Mouse (Mus musculus) heart, postnatal 10 days (tissue): ENCODE measurements around the gene Mtor. TPM values are rescaled to one million over a fixed set of nuclear protein-coding genes. Genes with fewer than 3 reads are reported as not detected.

Experiments
- DNase-seq, 2 experiments: peaks; one replicate each; pipeline ENCODE4 v3.0.0; 2021
- intact Hi-C: fragments of 180-260 bp; cut with DNase I; formaldehyde crosslinking; loops from one replicate; pipeline ENCODE4 v1.15.1; 2025
- total RNA-seq, 2 experiments: library from RNA; stranded (reverse); gene quantifications; 2 replicates each; pipeline ENCODE4 v1.2.3; 2021

The Mtor gene
- total RNA-seq = 10 to 100 TPM; 57.5 to 59.4 TPM

DNA sequence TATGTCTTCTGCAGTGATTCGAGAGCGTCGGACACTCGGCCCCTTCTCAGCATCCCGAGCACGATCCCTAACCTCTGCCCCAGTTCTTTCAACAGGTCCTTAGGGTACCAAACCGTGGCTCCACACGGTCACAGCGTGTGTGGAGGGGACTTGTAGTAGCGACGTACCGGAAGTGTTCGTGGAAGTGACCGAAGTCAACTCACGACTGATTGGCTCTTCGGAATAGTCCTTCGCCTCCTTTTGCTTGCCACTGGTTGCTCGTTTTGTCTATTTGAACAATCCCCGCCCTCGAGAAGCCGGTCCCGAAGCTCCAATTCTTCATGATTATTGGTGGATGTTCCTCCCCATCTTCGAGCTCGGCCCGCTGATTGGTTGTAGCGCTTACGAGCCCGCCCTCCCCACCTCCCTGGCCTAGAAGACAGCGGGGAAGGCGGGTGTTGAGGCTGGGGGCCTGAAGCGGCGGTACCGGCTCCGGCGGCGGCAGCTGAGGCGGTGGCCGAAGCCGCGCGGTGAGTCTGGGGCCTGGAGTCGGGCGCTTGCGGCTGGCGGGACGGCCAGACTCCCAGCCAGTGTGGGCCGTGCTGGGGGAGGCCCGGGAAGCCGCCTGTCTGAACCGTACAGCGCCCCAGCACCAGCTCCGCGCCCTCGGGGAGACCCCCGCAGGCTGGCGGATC, at the start of gene Mtor:
Gene Mtor (plus strand): TSS at position 433 of the 674 bp plus-strand sequence.
- intact Hi-C loops = no loop called here
- peak; percentile 97 to 98 for DNase-seq

DNA sequence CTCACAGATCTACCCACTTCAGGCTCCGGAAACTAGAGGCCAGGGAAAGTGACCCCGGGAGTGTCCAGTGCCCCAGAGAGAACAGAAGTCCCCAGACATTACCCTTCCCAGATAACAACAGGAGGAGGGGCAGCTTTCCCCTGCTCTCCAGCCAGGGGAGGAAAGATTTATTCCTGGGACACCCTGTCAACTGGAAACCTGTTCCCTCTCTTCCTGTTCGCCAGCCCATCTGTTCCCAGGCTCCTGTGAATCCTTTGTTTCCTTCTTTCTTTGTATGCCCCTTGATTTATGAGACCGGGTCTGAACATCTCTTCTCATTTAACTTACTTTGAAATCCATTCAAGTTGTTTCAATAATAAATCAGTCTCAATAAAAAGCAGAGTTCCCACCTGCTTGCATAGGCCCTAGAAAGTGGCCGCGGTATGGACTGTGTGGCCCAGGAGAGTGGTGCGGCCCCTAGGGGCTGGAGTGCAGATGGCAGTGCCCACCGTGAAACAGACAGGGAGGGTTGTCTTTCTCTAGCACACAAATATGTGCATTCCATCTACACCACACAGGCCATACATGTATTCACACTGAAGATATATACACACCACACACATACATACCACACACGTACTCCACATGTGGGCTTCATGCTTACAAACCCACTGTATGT, 48.8 kb upstream of the Mtor start:
- intact Hi-C loops = no loop called here
- DNase-seq = no peak

DNA sequence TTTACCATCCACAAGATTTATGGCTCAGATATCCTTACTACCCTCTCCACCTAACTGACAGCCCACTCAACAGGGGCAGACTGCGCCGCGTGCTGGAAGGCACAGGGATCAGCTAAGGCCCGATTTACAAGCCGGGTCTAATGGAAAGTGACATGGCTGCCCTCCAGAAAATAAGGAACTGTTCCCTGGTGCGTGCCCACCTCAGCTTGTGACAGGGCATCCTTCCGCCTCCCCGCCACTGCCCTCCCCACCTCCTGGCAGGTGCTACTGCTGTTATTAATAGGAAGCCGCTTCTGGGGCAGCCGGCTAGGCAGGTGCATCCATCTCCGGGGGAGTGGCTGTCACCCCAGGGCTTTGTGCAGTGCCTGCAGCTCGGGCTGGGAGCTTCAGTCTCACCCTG, 45.0 kb upstream of the Mtor start:
- intact Hi-C loops = no loop called here

DNA sequence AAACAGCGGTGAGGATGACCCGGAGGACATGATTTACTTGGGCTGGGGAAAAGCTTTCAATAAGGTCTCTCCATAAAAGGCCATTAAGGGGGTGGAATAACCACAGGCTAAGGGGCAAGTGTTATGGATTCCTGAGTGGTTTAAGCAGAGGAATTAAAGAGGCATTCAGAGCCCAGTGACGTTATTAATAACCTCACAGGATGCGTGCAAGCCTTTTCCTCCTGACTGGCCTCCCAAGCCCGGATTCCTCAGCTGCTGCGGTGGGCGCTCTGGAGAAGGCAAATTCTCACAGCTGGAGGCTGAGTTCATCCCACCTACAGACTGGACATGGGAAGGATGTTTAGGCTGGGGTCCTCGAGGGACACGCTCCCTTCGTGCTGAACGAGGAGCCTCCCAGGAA, 43.7 kb upstream of the Mtor start:
- intact Hi-C loops = no loop called here
- DNase-seq = no peak

More for the DNA sequence above, 45.0 kb upstream of the Mtor start:
- DNase-seq = no peak

DNA sequence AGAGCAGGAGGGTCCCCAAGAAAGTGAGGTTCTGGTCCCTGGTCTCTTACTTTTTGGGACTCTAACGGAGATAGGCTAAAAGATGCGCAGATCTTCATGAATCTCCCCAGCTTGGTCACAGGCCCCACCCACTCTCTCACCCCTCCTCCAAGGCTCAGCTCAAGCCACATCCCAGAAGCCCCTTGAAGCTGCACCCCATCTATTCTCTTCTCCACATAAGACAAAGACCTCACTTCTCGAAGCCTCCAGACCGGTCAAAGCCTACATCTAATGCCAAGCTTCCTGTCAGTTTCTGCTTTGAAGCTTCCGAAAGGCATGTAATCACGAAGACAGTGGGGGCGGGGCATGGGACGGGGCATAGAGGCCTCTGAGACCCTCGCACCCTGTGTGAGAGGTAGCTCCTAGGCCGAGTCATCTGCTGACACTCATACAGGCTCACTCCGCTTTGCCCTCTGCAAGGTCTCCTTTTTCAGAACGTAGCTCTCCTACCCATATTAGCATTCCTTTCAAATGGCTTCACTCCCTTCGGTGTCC, 43.1 kb upstream of the Mtor start:
- intact Hi-C loops = no loop called here
- DNase-seq = no peak

DNA sequence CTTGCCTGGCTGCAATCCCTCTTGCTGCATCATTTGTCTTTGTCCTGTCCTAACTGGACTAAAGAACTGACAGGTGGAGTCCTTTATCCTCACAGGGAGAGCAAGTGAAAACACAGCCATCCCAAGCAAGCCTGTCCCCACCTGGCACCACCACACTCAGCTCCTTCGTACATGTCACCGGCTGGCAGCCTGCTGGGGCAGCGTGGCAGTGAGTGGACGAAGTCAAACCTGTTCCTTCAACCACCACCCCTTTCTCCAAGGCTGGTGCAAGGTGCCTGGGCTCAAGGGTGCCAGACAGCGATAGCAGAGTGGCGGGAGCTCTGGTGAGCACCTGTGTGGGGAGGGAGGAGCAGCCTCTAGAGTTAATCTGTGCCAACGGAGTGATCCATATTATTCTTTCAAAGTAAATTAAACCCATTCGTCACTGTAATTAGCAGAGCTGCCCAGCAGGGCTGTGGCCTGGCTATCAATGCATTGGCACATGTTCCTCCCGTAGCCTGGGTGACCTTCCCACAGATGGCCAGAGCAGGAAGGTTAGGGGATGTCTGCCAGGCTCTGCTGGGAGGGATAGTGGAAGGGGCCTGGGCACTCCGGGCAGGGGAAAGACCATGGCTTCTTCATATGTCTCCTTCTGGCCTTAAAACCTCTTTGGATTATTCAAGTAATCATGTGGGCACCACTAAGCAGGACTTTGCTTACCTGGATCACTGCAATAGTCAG, 40.0 kb upstream of the Mtor start:
- intact Hi-C loops = no loop called here
- DNase-seq = no peak

DNA sequence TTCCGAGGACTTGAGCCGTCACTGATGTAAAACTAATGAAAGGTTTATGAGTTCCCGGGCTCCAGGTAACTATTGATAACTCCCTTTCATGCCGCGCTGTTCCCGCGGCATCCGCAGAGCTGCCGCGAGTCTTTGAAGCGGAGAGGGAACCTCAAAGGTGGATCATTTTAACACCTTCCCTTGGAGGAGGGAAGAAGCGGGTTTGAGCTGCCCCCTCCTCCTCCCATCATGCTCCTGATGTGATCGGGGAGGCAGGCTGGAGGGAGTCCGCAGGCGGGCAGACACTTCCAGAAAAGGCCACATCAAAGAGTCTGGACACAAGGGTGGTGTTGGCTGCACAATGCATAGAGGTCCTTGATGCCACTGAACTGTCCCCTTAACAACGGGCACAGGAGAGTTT, 32.8 kb upstream of the Mtor start:
- intact Hi-C loops = no loop called here
- DNase-seq = no peak

DNA sequence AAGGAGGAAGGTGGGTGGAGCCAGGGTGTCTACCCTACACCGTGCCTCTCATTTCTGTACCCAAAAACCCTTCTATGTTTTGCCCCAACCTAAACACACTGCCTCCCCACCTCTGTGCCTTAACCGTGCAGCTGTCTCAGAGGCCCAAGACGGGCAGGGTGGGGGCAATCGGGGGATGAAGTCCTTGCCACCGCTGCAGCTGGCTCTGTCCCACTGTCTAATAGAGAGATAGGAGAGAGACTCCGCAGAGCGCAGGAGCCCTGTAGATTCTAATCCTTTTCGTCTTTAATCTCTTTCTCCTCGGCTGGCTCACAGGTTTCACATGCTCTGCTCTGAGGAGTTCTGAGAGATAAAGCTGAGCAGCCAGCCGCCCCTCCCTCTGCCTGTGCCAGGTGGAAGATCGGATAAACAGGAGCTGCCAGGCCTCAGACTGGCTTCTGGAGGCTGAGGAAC, 31.3 kb upstream of the Mtor start:
- intact Hi-C loops = no loop called here
- DNase-seq = no peak

DNA sequence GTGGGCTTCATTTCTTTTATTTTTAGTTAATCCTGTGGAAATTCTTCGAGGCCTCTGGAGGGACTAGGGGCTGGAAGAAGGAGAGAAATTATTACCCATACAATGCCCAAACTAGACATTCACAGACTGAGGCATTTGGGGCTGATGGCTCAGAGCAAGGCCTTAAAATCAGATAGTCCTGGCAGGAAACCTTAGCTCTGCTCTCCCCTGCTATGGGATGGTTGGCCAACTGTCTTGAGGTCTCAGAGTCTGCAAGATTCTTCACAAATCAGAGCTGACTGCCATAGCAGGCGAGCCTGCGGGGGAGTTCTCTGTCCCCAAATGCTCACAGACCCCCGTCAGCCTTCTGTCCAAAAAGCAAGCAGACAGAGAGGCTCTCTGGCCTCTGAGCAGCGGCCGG, 30.9 kb upstream of the Mtor start:
- no peak for DNase-seq
- intact Hi-C loops = no loop called here

DNA sequence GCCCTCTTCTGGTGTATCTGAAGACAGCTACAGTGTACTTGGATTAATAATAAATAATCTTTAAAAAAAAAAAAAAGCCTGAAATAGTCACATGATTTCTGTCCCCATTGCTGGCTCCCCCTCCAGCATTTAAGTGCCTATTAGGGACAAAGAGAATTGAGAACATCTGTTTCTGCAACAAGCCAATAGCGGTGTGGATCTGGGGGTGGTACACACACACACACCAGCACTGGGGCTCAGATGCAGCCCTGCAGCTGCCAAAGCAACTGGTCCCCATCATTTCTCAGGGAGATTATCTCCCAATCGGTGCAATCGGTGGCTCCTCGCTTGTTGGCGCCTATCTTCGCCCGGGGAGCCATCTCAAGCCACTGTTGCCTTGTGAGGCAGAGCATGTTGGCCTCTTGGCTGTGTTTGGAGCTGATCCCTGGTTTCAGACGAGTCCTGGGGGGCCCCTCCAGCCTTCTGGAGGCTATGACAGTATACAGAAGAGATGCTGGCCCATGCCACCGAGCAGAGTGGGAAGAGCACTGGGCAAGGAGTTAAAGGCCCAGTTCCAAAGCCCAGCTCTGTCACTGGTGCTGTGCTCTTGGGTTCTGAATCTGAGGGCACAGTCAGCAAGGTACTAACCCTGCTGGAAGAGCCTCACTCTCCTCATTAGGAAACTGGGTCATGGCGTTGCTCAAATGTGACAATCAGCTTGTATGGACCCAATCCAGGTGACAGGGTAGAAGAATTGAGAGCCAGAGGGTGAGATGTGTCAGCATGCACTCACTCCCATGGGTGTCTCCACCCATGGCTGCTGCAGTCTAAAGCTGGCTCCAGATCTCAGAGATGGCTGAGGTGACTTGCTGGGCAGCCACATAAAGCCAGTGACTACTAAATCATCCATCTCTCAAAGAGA, 21.2 kb upstream of the Mtor start:
- no peak for DNase-seq
- intact Hi-C loops = loop anchor here (5.0 kb wide), 1 partner anchor 310 kb away; no protein-coding TSS in a partner anchor

DNA sequence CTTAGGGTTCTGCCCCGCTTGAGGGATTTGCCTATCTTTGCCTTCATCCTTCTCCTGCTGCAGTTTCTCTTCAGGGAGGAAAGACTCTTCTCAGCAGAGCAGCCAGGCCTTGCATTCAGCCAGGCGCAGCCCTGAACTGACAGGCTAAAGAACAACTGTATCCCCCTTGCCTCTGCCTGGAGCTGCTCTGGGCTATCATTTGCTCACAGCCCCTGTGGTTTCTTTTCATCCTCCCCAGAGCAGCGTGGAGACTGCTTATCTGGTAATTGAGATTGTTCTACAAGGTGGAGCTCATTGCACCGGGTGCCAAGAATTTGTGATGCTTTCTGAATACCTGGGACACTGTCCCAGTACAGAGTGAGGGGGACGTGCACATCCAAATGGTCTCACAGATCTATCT, 19.9 kb upstream of the Mtor start:
- intact Hi-C loops = loop anchor here (5.0 kb wide), 1 partner anchor 311 kb away; no protein-coding TSS in a partner anchor

DNA sequence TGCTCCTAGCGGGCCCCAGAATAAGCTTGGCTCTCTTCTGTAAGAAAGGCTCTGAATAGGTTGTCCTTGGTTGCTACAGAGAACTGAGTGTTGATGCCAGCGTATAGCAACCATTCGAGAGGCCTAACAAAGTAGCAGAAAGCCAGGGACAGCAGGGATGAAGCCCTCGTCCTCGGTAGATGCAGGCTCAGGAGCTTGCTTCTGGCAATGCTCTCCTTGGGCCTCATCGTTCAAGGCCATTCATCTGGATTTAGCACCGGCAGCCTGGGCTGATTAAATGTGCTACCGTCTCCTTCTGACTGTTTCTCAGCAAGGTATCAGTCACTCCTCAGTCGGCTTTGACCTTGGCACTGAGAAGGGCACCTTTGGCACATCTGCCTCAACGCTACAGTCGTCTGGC, 19.3 kb upstream of the Mtor start:
- DNase-seq = no peak
- intact Hi-C loops = loop anchor here (5.0 kb wide), 1 partner anchor 312 kb away; no protein-coding TSS in a partner anchor

More for the DNA sequence above, 19.9 kb upstream of the Mtor start:
- no peak for DNase-seq

DNA sequence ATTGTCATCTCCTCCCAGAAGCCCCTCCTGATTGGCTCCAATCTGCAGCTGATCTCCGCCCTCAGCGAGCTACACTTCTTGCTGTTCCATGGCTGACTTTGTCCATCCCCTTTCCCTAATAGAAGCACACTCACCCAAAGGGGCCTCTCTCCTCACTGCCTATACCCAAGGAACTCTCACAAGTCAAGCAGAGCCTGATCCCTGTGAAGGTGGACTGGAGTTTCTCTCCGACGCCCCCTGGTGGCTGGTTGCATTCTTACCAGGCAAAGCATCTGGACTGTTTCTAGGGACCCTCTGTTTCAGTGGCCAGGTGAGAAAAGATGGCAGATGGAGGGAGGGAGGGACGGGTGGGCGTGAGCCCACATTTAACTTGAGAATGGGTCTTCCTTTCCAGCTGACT, 18.7 kb upstream of the Mtor start:
- intact Hi-C loops = loop anchor here (5.0 kb wide), 2 partner anchors 142 to 312 kb away; partner anchors contain the start of gene Disp3

DNA sequence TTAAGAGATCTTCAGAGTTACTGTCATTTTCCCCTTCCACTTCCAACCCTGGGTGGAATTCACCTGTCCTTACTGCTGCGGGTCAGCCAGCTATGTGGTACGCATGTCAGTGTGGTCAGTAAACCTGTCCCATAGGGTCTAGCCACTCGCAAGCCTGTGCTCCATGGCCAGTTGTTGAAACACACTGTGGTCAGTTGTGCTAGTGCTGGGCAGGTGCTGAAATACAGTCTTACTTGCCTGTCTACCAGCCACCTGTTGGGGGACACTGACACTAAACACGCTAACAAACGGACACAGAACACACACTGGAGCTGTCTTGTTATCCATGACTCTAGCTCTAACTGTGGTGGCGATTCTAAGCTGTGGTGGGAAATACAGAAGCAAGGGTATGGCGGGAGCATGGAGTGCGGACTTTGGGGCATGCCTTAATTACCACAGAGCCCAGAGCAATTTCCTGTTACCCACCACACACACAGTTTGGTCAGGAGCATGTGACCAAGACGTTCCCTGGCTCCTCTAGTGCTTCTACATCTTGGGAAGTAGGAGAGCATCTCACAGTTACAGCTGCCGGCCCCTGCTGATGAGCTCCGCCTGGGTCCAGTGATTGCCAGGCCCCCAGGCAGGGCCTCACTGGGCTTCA, 17.4 kb upstream of the Mtor start:
- DNase-seq = no peak
- intact Hi-C loops = loop anchor here (5.0 kb wide), 1 partner anchor 144 kb away; the partner anchor contains the start of gene Disp3

More for the DNA sequence above, 18.7 kb upstream of the Mtor start:
- peak; percentile 45 to 78 for DNase-seq

DNA sequence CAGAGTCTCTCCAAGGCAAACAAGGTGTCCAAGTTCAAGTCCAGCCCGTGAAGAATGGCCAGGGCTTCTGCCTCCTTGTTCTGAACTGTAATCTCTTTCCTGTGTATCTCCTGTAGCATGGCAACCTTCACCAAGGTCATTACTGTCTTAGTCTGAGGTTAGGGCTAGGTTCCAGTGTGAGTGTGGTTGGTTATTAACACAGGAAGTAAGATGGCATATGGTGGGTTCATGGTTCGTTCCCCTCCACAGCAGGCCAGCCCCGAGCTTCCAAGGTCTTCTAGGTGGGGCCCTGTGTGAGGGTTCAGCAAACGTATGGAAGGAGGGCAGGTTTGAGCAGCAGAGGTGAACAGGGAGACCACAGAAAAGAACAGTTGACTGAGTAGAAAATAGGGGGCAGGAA, 15.9 kb upstream of the Mtor start:
- no peak for DNase-seq
- intact Hi-C loops = loop anchor here (5.0 kb wide), 1 partner anchor 145 kb away; the partner anchor contains the start of gene Disp3

DNA sequence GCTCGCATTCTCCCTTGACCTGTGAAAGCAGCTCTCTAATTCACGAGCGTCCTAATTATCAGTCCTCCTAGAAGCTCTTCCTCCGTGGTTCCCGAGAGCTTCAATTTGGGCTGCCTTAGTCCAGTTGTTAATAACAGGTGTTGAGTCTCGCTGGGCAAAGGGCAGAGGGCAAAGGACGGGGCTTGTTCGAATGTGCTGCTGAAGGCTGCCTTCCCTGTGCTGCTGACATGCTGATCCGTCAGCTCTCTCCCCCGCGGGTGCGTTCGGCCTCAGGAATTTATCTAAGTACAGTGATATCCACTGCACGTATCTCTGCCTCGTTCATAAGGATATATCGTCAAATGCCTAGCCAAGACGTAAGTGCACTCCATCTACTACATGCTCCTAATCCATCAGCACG, 15.1 kb upstream of the Mtor start:
- intact Hi-C loops = loop anchor here (5.0 kb wide), 1 partner anchor 146 kb away; the partner anchor contains the start of gene Disp3
- no peak for DNase-seq

DNA sequence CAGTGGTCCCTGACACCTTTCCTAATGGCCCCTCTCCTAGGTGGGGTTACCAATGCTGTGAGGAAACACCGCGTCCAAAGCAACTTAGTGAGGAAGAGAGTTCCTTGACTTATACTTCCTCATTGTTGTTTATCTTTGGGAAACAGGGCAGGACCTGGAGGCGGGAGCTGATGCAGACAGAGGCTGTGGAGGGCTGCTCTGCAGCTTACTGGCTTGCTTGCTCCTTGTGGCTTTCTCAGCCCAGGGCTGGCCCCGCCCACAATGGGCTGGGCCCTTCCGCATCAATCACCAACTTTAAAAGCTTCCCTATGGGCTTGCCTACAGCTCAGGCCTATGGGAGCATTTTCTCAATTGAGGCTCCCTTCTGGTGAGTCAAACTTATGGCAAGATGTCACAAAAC, 14.6 kb upstream of the Mtor start:
- intact Hi-C loops = loop anchor here (2.0 to 5.0 kb wide), 2 partner anchors 147 to 263 kb away; partner anchors contain the start of gene Disp3
- DNase-seq = no peak

DNA sequence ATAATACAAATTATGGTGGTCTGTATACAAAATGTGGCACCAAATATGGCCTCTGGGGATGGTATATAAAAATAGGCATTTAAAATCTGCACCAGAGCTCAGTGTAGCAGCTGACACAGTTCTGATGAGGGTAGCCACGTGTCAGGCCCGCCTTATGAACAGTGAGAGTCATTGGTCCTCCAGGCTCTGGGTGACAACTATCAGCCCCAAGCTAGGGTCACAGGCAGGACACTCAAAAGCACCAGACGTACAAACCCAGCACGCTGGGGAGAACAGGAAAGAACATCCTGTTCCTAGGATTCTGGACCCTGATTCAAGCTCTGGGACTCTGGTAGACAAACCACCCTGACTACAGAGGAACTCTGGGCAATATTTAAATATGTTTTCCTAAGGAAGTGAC, 13.9 kb upstream of the Mtor start:
- DNase-seq = no peak

DNA sequence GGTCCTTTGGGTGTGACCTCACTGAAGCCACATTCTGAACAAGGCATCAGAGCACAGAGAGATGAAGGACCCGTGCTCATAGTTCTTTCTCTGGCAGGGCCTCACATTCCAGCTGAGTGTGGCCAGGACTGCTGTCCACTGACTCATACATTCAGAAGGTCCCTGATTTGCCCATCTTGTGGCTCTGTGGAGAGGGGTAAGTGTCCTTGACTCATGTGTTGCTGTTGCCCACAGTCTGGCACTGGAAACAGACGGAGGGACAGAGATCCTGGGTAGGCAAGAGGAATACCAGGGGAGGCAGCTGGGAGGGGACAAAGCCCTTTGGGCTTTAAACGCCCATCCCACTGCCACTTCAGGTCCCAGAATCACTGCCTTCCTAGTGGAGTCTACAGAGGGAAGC, 13.3 kb upstream of the Mtor start:
- no peak for DNase-seq
- intact Hi-C loops = loop anchor here (2.0 kb wide), 1 partner anchor 264 kb away; no protein-coding TSS in a partner anchor

More for the DNA sequence above, 13.9 kb upstream of the Mtor start:
- intact Hi-C loops = loop anchor here (2.0 to 5.0 kb wide), 2 partner anchors 147 to 264 kb away; partner anchors contain the start of gene Disp3
